Mouse (Mus musculus) hindbrain, embryonic 16.5 days (tissue): ENCODE measurements at regions not wholly inside any gene's neighbourhood (a gene's known extent, or its start where the extent isn't known, plus 50 kb on each side); places are given as distances from the start of the nearest gene placed in this dataset.

Experiments
- ATAC-seq: fragments of 200-750 bp; cut with Nextera tagmentation; 2 replicates; pipeline ENCODE4 v1.8.0; 2017; ENCODE audit warnings: moderate TSS enrichment, moderate library complexity
- H3K27ac ChIP-seq: fragments of 300-500 bp; sonication (generic); 2 replicates; pipeline ENCODE4 v1.5.1; 2014; ENCODE audit warnings: low read depth, mild to moderate bottlenecking, control low read depth, low read length, moderate library complexity
- H3K27me3 ChIP-seq: fragments of 300-500 bp; sonication (generic); replicated peaks from 2 replicates; pipeline ENCODE4 v1.6.1; 2014; ENCODE audit warnings: low read length; ENCODE audit not compliant: control insufficient read depth, insufficient read depth
- H3K36me3 ChIP-seq: fragments of 300-500 bp; sonication (generic); 2 replicates; pipeline ENCODE4 v1.6.1; 2014; ENCODE audit warnings: mild to moderate bottlenecking, low read length, moderate library complexity, mixed read lengths; ENCODE audit not compliant: control insufficient read depth, insufficient read depth
- H3K4me1 ChIP-seq: fragments of 300-500 bp; sonication (generic); 2 replicates; pipeline ENCODE4 v1.6.1; 2014; ENCODE audit warnings: low read depth, low read length; ENCODE audit not compliant: control insufficient read depth, insufficient read depth
- H3K4me2 ChIP-seq: fragments of 300-500 bp; sonication (generic); 2 replicates; pipeline ENCODE4 v1.6.1; 2014; ENCODE audit warnings: mild to moderate bottlenecking, low read length, control low read depth, moderate library complexity
- H3K4me3 ChIP-seq: fragments of 300-500 bp; sonication (generic); 2 replicates; pipeline ENCODE4 v1.5.1; 2014; ENCODE audit warnings: mild to moderate bottlenecking, low read length, control low read depth, moderate library complexity
- H3K9ac ChIP-seq: fragments of 300-500 bp; sonication (generic); 2 replicates; pipeline ENCODE4 v1.6.1; 2014; ENCODE audit warnings: low read depth, mild to moderate bottlenecking, control low read depth, low read length, moderate library complexity
- H3K9me3 ChIP-seq: fragments of 300-500 bp; sonication (generic); 2 replicates; pipeline ENCODE4 v1.6.1; 2014; ENCODE audit warnings: mild to moderate bottlenecking, low read length, moderate library complexity; ENCODE audit not compliant: control insufficient read depth
- WGBS: fragments of 180-500 bp; shearing (Covaris S2); extraction: QIAGEN DNeasy Blood & Tissue Kit; methylation state at CpG from one replicate; pipeline ENCODE4 v1.1.7; 2014; 5-methylcytosine and 5-hydroxymethylcytosine counted together

DNA sequence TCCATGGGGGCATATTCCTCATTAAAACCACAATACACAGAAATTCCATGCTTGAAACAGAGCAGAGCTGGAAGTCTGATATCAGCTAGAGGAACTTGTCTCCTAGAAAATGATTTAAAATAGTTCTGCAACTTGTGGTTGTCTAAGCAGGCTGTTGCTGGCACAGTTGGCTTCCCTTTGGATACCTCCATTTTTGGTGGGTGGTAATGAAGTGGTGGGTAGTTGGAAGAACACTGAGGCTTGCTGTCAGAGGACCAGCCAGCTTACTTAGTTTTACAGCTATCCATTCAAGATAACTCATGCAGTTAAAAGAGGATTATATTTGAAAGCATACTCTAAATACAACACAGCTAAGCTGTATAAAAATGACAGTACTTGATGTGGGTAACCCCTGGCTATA, 385.6 kb downstream of the Prdm13 start:
- H3K9me3 ChIP-seq, result no peaks in the 10 kb centered on the region
- no peaks in the 10 kb centered on the region for H3K36me3 ChIP-seq
- no peak overlapping the region for H3K9ac ChIP-seq
- no peak for ATAC-seq
- H3K4me3 ChIP-seq, result no peak overlapping the region
- H3K27me3 ChIP-seq, result no peaks in the 10 kb centered on the region
- H3K4me1 ChIP-seq, result no peaks in the 10 kb centered on the region
- H3K27ac ChIP-seq, result no peak overlapping the region
- H3K4me2 ChIP-seq, result no peak overlapping the region

DNA sequence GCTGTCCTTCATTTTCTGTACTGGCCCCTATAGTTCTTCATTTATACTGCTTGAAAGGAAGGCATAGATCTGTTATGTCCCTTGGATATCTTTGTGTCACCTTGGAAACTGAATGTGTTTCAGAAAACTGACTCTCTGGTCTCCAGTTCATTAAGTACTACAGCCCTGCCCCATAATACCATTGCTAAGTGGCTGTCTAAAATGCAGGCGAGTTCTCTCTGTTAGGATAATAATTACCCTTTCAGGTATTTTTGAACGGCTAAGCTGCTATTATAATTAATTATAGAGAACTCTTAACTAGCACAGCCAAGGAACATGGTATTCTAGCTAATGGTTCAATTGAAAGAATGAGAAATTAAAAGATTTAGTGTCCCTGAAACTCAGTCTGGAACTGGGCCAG, 418.5 kb downstream of the Prdm13 start:
- no peak overlapping the region for H3K9ac ChIP-seq
- 43% methylated on average over 2 of the region's 2 CpGs for WGBS

DNA sequence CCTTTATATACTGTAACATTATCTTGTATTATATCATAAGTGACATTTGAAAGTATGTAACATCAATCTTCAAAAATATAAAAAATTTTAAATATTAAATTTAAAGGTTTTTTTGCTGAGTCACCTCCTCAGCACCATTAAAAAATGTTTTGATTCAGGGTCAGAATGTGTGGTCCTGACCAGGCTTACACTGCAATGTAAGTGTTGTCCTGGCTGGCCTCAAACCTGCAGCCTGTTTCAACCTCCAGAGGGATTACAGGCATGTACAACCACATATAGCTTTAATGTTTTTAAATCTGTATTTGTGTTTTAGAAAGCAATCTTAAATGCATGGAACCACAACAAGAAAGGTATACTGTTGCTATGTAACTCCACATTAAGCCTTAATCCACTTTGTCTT, 418.9 kb downstream of the Prdm13 start:
- no peak overlapping the region for H3K4me2 ChIP-seq
- H3K9me3 ChIP-seq, result no peaks in the 10 kb centered on the region
- no peaks in the 10 kb centered on the region for H3K4me1 ChIP-seq
- H3K4me3 ChIP-seq, result no peak overlapping the region
- no peak for ATAC-seq
- H3K27me3 ChIP-seq, result no peaks in the 10 kb centered on the region
- H3K27ac ChIP-seq, result no peak overlapping the region
- no peaks in the 10 kb centered on the region for H3K36me3 ChIP-seq
- H3K9ac ChIP-seq, result no peak overlapping the region

More for the DNA sequence above, 418.5 kb downstream of the Prdm13 start:
- H3K4me2 ChIP-seq, result no peak overlapping the region
- no peak overlapping the region for H3K27ac ChIP-seq
- H3K4me3 ChIP-seq, result no peak overlapping the region
- H3K4me1 ChIP-seq, result no peaks in the 10 kb centered on the region
- H3K36me3 ChIP-seq, result no peaks in the 10 kb centered on the region
- no peak for ATAC-seq
- no peaks in the 10 kb centered on the region for H3K9me3 ChIP-seq
- H3K27me3 ChIP-seq, result no peaks in the 10 kb centered on the region

DNA sequence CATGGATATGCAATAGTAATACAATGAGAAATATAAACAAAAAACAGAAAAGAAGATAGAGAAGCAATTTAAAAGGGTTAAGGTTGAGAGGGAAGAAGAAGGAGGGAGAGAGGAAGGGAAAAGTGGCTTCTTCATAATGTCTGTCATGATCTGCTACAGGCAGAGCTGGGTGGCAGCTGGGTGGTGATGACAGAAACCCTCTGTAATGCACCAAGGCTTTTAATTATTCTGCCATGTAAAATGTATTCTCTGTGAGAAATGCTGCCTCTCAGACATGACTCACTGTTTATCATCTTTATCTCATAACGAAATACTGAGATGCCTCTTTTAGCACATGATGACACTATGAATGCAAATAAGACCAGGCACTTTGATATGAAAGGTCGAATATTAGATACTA, 435.4 kb downstream of the Prdm13 start:
- Histone ChIP-seq H3K4me3 (no peak overlapping the region), H3K4me2 (no peak overlapping the region), H3K27ac (no peak overlapping the region), H3K4me1 (no peaks in the 10 kb centered on the region), H3K27me3 (no peaks in the 10 kb centered on the region), H3K9ac (no peak overlapping the region), H3K9me3 (no peaks in the 10 kb centered on the region), H3K36me3 (no peaks in the 10 kb centered on the region)
- no peak for ATAC-seq
- 63% methylated on average over 2 of the region's 2 CpGs for WGBS

DNA sequence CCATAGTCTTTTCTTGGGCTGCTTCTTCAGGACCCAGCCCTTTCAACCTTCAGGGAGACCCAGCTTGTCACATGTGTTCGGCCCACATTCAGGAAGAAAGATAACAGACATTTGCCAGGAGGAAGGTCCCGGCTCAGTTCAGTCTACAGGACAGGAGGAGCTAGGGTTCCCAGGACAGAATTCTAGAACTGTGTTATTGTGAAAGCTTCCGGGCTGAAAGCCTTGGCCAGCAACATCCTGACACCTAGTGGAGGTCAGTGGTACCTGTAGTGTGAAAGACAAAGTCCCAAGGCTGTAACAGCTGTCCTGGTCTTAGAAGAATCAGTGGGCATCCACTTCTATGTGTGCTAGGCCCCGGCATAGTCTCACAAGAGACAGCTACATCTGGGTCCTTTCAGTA, 463.1 kb downstream of the Prdm13 start:
- H3K36me3 ChIP-seq, result no peaks in the 10 kb centered on the region
- H3K9me3 ChIP-seq, result no peaks in the 10 kb centered on the region
- H3K27ac ChIP-seq, result no peak overlapping the region
- no peaks in the 10 kb centered on the region for H3K27me3 ChIP-seq
- H3K4me1 ChIP-seq, result no peaks in the 10 kb centered on the region
- no peak overlapping the region for H3K9ac ChIP-seq
- peak; percentile 81 for ATAC-seq
- no peak overlapping the region for H3K4me2 ChIP-seq
- 58% methylated on average over 4 of the region's 4 CpGs for WGBS
- H3K4me3 ChIP-seq, result no peak overlapping the region

DNA sequence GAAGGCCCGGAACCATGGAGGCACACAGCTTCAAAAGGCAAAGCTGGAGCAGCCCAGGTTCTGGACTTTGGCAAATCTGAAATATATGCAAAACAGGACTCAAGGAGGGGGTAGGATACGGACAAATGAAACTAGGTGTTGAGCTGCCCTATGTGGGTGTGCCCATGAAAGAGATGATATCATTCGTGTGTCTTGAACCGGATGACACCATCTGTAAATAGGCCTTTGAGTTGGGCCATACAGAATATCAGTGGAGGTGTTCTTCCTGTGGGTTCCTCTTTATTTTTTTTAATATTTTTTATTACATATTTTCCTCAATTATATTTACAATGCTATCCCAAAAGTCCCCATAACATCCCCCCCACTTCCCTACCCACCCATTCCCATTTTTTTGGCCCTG, 478.1 kb downstream of the Prdm13 start:
- no peak for ATAC-seq
- no peak overlapping the region for H3K4me2 ChIP-seq
- WGBS, result 94% methylated on average over 4 of the region's 4 CpGs
- H3K4me3 ChIP-seq, result no peak overlapping the region
- H3K9me3 ChIP-seq, result no peaks in the 10 kb centered on the region
- H3K4me1 ChIP-seq, result no peaks in the 10 kb centered on the region
- H3K9ac ChIP-seq, result no peak overlapping the region
- no peaks in the 10 kb centered on the region for H3K27me3 ChIP-seq
- H3K36me3 ChIP-seq, result no peaks in the 10 kb centered on the region
- no peak overlapping the region for H3K27ac ChIP-seq

DNA sequence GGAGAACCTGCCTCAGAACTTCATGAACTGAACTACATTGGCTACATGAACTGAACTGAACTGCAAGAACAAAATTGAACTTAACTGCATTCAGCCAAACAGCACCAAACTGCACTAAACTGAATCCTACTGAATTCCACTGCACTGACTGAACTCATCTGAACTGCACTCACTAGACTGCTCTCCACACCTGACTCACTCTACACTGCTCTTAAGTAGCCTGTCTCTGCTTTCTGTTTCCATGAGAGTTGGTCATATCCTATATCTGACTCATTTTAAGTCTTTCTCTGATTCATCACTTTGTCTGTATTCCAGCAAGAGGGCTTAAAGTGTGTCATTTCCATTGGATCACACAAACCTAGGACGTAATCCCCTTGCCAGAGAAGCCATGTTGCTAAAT, 490.1 kb downstream of the Prdm13 start:
- Histone ChIP-seq H3K4me2 (no peak overlapping the region), H3K9me3 (no peaks in the 10 kb centered on the region), H3K9ac (no peak overlapping the region), H3K36me3 (no peaks in the 10 kb centered on the region), H3K4me3 (no peak overlapping the region), H3K27ac (no peak overlapping the region), H3K27me3 (no peaks in the 10 kb centered on the region), H3K4me1 (no peaks in the 10 kb centered on the region)
- ATAC-seq, result no peak
- 98% methylated on average over 1 of the region's 1 CpGs for WGBS

DNA sequence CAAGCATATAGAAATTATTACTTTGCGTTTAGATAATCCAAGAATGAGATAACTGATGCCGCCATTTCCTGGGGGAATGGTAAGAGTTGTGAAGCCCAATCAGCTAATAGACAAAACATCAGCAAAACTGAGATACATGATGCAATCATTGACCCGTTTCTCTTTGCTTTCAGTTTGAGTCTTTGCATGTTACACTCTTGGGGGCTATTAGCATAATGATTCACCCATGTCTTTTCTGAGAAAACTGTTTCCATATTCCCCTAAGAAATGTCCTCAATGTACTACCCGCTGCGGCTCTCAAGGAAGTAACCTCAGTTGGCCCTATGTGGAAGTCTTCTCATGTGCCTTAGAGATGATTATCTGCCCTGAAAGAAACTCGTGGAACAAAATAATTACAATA, 512.0 kb downstream of the Prdm13 start:
- H3K27me3 ChIP-seq, result no peaks in the 10 kb centered on the region
- no peaks in the 10 kb centered on the region for H3K36me3 ChIP-seq
- H3K9ac ChIP-seq, result no peak overlapping the region
- no peaks in the 10 kb centered on the region for H3K4me1 ChIP-seq
- ATAC-seq, result no peak
- no peak overlapping the region for H3K27ac ChIP-seq
- H3K9me3 ChIP-seq, result no peaks in the 10 kb centered on the region
- 71% methylated on average over 6 of the region's 6 CpGs for WGBS
- H3K4me3 ChIP-seq, result no peak overlapping the region
- H3K4me2 ChIP-seq, result no peak overlapping the region

DNA sequence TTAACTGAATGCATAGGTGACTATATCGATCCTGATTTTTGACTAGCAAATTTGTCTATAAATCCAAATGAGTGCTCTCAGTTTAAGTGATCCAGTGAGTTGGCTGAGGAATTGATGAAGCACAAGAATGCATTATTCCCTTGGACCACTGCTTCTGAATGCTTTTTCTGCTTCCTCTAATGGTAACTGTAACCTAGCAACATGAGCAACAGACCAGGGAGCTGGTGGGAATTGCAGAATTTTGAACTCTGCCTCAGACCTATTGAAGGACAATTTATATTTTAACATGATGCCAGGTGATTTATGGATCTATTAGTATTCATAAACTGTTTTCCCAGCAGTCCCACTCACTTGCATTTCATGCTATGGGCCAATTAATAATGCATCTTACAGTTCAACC, 512.7 kb downstream of the Prdm13 start:
- H3K9me3 ChIP-seq, result no peaks in the 10 kb centered on the region
- ATAC-seq, result 0 out of 2 replicates have a peak, but pooled peaks have one; percentile 54

DNA sequence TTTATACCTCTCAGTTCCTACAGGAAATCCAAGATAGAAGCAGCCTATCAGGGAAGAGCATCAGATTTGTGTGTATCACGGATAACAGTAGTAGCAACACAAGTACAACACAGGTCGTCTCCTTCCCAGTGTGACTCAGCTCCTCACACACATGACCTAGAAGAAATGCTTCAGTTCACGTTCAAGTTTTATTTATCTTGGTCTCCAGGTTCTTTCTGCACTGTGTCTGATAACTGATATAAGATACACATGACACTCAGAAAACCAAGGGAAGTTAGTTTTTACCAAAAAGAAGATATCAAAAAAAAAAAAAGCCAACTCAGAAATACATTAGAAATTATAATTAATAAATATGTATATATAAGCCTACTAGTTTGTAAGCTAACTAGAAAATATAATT, 515.0 kb downstream of the Prdm13 start:
- no peaks in the 10 kb centered on the region for H3K4me1 ChIP-seq
- H3K9ac ChIP-seq, result no peak overlapping the region
- H3K4me3 ChIP-seq, result no peak overlapping the region
- ATAC-seq, result no peak
- H3K27me3 ChIP-seq, result no peaks in the 10 kb centered on the region
- H3K4me2 ChIP-seq, result no peak overlapping the region
- H3K36me3 ChIP-seq, result no peaks in the 10 kb centered on the region
- WGBS, result 92% methylated on average over 3 of the region's 3 CpGs
- no peaks in the 10 kb centered on the region for H3K9me3 ChIP-seq
- H3K27ac ChIP-seq, result no peak overlapping the region

More for the DNA sequence above, 512.7 kb downstream of the Prdm13 start:
- Histone ChIP-seq H3K36me3 (no peaks in the 10 kb centered on the region), H3K27me3 (no peaks in the 10 kb centered on the region), H3K9ac (no peak overlapping the region), H3K4me1 (no peaks in the 10 kb centered on the region), H3K27ac (no peak overlapping the region), H3K4me2 (no peak overlapping the region), H3K4me3 (no peak overlapping the region)
- WGBS, result 78% methylated on average over 1 of the region's 1 CpGs
